Mouse (Mus musculus) spleen, postnatal 4 days (tissue): ENCODE results near the gene Tbcel.

ENCODE experiments used
- DNase-seq, 2 experiments: peaks; one replicate each; pipeline ENCODE4 v3.0.0; 2022; ENCODE audit warnings: low spot score in 2 of 2

Tbcel gene

DNA sequence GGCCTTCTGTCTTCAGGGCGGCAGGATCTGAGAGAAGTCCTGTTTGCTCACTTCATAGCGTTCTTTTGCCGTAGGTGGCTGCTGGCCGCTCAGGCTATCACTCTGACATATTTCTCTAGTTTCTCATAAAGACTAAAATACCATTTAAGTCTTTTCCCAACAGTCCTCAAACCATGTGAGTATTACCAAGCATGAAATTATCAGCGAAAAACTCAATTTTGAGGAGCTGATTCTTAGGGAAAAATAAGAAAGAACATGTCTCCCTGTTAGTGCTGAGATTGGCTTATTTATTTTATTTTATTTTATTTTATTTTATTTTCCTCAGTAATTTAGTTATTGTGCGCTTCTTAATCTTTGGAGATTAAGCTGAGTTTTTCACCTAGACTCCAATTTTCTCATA, at the start of gene Tbcel:
Tbcel (minus strand) TSS at position 101 of the 400 bp plus-strand sequence.
- DNase-seq, result no peak

DNA sequence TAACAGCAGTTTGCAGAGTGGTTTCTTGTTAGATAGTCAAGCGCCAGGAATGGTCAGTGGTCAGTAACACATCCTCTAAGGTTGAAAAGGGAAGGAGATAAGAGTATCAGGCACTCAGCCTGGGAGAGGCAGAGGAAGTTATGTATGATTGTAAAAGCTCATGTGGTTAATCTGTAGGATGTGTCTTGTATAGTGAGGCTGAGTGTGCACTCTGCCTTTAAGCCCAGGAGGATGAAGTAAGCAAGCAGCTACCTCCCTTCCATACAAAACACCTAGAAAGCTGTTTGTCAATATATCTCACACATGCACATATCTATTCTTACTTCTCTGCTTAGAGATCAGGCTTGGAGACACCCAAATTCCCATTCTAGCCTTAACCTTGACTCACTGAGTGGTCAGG, 47.6 kb upstream of the Tbcel start:
- DNase-seq, result no peak

DNA sequence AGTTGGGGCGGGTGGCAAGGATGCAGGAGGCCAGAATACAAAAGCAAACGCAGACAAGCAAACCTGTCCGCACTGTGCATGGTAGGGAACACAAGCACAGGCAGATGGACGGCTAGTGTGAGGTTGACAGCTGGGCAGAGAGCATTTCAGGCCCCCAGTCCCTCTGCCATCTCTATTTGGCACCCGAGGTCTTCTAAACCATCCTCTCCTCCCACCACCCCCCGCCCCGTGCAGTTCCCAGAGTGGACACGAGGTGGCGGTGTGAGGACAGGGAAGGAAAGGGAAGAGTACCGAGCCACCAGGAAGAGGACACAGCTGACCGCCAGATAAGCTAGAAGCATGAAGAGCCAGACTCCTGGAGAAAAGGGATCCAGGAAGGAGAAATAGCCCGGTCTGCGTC, 42.5 kb upstream of the Tbcel start:
- DNase-seq, result peak; percentile 49 to 82

DNA sequence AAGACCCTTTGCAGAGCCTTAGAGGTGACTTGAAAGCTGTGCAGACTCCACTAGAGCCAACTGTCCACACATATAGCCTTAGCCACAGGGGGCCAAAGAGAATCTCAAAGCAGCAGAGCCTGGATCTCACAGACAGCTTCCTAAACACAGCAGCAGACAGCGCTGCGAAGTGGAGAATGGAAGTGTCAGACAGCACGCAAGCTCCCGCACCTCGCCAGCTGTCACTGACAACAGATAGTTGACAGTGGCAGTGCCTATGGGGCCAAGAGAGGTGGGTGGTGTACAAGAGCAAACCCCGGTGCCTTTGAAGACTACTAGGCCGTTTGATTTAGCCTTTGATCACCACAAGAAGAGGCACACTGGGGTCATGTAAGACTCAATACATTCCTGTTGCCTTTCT, 41.4 kb upstream of the Tbcel start:
- no peak for DNase-seq

GRCm38 (mm10) chr9:42544521-42544920, 36.9 kb upstream of the Tbcel start:
- DNase-seq, result no peak

GRCm38 (mm10) chr9:42533491-42533890, 25.9 kb upstream of the Tbcel start:
- no peak for DNase-seq

- no peak for DNase-seq
These were observed 25.4 kb upstream of the Tbcel start for GRCm38 (mm10) chr9:42533041-42533440.

DNA sequence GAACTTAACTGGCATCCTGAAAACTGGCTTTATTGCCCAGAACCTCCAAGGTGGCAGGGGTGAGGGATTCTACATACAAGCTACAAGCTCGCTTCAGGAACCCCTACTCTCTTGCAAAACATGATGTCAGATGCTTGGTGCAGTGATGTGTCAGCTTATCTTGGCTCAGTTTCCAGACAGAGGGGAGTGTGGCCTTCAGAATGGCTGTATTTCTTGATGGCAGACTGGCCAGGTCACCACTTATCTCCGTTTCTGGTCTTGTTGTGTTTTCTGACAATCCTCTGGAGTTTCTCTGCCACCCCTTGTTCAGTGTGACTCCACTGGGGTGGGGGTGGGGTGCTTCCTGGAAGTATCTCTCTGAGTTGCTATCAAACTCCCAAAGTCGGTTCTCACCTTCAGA, 24.3 kb upstream of the Tbcel start:
- DNase-seq, result no peak

- DNase-seq, result no peak
These were observed 22.9 kb upstream of the Tbcel start for GRCm38 (mm10) chr9:42530221-42531152.

DNA sequence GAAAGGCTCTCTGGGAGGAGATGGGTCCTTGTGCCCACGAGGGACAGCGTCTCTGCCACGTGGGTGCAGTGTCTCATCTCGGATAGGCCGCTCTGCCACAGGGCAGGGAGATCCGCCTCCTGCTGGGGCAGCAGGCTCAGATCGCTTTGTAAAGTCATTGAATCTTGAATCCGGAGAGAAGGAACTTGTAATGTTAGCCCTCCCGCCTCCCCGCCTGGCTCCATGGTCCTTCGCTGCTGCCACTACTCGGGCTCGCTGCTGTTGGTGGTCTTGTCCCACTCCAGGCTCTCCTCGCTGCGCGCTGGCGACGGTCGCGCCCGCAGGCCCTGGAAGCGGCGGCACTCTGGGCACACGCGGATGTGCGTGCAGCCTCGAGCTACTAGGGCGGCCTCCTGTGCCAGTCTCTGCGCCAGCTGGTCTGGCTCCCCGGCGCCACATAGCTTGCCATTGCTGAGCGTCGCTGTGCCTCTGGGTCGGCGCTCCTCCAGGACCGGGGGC, 13.0 kb upstream of the Tbcel start:
- no peak for DNase-seq

DNA sequence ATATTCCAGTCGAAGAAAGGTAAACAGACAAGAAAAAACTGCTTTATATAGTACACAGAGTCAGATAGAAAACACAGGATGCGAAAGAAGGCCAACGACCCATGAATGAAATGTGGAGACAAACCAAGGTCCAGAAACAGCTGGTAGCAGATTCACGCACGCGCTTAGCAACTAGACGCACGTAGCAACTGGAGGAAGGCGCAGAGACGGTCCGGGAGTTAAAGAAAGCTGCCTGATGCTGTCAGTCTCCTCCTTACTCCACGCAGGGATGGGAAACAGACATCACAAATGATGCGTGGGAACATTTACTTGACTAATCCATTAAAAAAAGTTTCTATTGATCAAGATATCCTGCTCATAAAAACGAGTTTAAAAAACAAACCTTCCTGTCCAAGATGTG, 10.6 kb upstream of the Tbcel start:
- DNase-seq, result no peak

- DNase-seq, result no peak
These were observed 5.5 kb upstream of the Tbcel start for GRCm38 (mm10) chr9:42513159-42513558.

DNA sequence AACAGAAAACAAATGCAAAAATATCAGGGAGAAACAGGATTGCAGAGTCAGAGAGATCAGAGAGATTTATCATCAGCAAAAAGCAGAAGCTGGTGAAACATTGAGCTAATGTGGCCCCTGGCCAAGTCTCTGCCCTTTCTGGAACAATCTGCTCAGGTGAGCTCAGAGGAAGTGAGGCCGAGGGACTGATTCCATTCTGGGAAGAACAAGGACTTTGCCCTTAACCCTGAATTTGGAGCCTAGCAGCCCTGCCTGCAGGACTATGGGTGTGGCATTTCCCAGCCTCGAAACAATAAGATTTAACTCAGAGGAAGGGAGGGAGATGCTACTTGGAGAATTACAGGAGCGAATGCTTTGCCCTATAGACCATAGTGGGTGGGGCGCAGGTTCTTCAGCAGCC, 4.7 kb upstream of the Tbcel start:
- no peak for DNase-seq

DNA sequence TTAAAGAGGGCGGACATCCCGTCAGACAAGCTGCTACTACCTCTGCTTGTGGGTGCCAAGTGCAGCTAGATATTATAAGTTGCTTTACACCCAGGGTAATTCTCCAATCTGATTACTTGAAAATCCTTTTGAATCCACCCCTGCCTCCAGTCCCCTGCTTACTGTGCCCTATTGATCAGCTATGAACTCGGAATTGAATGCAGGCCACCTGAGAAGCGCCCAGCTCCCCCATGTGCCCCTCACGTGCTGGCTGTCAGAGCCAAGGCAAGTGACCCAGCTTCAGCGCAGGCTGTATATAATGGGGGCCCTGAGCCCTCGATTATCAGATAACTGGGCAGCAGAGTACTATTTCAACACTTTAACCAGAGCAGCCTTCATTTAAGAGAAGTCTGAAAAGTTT, 626 bp upstream of the Tbcel start:
- no peak for DNase-seq

GRCm38 (mm10) chr9:42507022-42507421, 587 bp downstream of the Tbcel start:
- DNase-seq, result no peak

GRCm38 (mm10) chr9:42504971-42505510, 2.6 kb downstream of the Tbcel start:
- DNase-seq, result no peak

DNA sequence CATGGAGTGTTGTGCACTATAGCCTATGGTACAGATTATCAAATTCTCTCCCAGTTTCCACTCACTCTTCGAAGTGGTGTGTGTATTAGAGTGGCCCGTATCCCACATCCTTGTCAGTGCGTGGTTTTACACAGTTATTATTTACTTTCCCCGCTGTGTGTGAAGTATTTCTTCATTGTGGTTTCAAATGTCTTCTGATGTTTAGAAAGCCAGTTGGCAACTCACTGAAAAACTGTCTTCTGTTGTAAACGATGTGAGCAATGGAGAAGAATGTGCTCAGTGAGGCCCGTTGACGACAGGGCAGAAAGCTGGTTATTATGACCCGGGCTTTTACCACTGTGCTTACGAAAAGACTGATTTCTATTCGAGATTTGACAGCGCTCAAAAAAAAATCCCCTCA, 3.0 kb downstream of the Tbcel start:
- no peak for DNase-seq

GRCm38 (mm10) chr9:42503709-42504108, 3.9 kb downstream of the Tbcel start:
- no peak for DNase-seq

GRCm38 (mm10) chr9:42496296-42496695, 11.3 kb downstream of the Tbcel start:
- no peak for DNase-seq

DNA sequence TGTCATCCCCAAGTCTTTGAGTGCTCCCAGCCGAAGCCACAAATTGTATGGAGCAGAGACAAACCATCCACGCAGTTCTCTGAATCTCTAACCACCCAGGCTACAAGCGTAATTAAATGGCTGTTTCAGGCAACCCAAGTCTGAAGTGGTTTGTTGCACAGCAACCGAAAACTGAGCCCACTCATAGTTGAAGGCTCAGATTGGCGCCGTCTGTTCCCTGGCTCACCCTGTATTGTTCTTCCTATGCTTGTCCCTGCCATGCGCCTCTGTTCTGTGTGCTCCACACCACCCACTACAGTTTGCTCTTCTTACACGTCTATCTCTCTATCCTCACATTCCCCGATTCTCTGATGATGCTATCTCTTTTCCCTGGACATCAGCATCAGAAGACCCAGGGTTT, 15.8 kb downstream of the Tbcel start:
- DNase-seq, result no peak

GRCm38 (mm10) chr9:42490589-42491382, 16.8 kb downstream of the Tbcel start:
- no peak for DNase-seq

DNA sequence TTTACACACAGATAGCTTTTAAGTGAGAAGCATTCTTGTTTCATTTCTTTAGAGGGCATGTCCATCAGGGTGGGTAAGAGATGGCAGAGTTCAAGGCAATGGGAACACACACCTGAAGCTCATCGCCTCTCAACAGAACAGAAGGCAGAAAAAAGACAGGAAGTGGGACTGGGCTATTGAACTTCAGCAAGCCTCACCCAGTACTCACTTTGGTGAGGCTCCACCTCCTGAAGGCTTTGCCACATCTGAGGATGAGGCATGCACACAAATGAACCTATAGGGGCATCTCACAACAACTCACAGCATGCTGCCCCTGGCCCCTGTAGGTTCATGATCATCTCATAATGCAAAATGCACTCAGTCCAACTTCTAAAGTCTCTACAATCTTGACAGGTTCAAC, 19.5 kb downstream of the Tbcel start:
- DNase-seq, result no peak
